Mouse (Mus musculus) layer of hippocampus, postnatal 25 days (tissue): ENCODE measurements around the gene Hmx2. TPM values are rescaled to one million over a fixed set of nuclear protein-coding genes. Genes with fewer than 3 reads are reported as not detected.
A peak's percentile ranks its signal among the peaks of the same experiment; 100 is the strongest.

Experiments
- DNase-seq, 2 experiments: peaks; one replicate each; pipeline ENCODE4 v3.0.0; 2022; ENCODE audit warnings: mixed read lengths in 2 of 2, low spot score in 1 of 2; ENCODE audit errors: extremely low spot score in 1 of 2
- total RNA-seq, 2 experiments: library from RNA; stranded (reverse); gene quantifications; 2 replicates each; pipeline ENCODE4 v1.2.3; 2021

The Hmx2 gene
- total RNA-seq, 2 experiments from 2014 or later = not detected

- DNase-seq = no peak
Observed at GRCm38 (mm10) chr7:131556116-131556515, 7.5 kb downstream of the Hmx2 start.

DNA sequence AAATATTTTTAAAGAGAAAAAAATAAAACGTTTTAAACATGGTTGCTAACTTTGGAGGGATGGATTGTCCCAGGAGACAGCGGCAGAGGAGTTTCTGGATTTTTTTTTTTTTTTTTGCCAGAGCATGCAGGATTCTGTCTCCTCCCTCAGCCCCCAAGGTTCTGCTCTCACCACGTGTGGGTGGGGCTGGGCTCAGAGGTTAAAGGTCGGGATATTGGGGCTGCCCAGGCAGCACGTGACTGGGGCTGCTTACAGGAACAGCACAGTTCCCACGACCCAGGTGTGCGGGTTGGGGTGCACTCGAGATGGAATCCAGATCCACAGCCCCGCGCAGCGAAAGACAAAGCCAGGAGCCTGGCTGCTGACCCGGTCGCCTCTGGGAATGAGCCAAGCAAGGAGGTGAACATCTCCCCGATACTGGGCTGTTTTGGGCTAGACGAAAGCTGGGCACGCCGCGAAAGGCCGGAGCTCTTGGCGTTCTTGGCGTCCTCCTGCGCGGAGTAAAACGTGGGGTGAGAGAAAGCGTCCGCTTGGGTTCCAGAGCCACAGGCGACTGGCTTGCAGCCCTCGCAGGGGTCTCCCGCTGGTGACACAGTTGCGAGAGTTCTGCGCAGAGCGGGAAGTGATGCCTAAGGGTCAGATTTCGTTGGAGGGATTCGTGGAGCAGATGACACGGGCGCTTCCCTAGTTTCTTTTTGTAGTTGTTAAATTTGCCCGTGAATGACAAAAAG, 8.1 kb downstream of the Hmx2 start:
- no peak for DNase-seq

- no peak for DNase-seq
Observed at GRCm38 (mm10) chr7:131557751-131558150, 9.2 kb downstream of the Hmx2 start.

- peak; percentile 69 to 83 for DNase-seq
Observed at GRCm38 (mm10) chr7:131559986-131560696, 11.6 kb downstream of the Hmx2 start, which contains the start of gene Bub3. Gene Bub3, plus strand, starts transcription at chr7:131560222.

DNA sequence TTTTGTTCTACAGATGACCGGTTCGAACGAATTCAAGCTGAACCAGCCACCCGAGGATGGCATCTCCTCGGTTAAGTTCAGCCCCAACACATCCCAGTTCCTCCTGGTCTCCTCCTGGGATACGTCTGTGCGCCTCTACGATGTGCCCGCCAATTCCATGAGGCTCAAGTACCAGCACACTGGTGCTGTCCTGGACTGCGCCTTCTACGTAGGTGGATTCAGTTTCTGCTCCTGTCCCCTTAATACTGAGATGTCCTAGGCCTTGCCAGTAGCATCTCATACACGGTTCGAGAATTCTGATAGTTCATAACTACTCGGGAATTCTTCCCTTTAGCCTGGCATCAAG, 12.1 kb downstream of the Hmx2 start:
- DNase-seq = no peak

- DNase-seq = no peak
Observed at GRCm38 (mm10) chr7:131575246-131575645, 26.7 kb downstream of the Hmx2 start.

- no peak for DNase-seq
Observed at GRCm38 (mm10) chr7:131582178-131582577, 33.6 kb downstream of the Hmx2 start.

- DNase-seq = no peak
Observed at GRCm38 (mm10) chr7:131585551-131585950, 37.0 kb downstream of the Hmx2 start.

DNA sequence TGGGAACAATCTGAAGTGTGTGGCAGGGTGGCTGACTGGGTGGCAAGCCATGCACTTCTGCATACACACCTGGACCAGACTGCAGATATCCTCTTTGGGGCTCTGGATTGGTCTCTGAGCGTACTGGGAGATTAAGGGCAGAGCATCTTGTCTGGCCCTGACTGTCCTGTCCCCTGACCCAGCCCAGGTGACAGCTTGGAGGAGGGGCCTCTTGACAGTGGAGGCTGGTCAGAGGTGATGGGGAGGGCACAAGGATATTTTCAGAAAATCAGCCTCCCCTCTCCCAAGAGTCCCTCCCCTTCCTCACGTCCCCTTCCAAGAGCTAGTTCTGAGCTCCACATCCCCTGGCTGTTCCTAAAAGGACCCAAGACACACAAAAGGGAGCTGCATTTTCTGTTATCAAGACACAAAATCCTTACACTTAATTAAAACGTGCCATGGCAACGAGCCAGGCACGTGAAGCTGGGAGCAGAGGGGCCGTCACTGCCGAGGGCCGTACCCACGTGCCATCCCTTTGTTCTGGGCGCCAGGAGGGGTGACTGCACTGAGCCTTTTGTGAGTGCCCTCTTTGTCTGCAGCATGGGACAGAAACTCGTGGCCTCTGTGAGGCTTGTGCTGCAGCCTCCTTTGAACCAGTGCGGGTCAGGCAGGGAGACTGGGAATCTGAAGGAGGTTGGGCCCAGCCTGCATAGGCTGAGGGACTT, 49.4 kb downstream of the Hmx2 start:
- DNase-seq = no peak

GRCm38 (mm10) chr7:131598483-131598824, 49.9 kb downstream of the Hmx2 start:
- peak; percentile 32 to 54 for DNase-seq

DNA sequence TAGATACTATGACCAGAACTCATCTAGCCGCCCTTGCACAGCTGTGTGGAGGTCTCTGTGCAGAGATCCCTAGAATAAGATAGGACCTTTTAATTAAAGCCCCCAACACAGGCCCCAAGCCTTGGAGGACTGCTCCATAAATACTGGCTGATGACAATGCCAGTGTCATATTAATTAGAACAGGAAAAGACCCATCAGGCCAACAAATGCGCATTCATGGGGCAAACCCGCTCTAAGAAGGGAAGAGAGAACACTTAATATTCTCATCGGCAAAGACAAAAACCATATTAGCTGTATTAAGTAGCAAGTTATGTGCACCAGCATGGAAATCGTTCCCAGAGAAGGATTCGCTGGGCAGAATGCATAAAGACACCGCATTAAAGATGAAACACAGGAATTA, 53.5 kb downstream of the Hmx2 start:
- no peak for DNase-seq

DNA sequence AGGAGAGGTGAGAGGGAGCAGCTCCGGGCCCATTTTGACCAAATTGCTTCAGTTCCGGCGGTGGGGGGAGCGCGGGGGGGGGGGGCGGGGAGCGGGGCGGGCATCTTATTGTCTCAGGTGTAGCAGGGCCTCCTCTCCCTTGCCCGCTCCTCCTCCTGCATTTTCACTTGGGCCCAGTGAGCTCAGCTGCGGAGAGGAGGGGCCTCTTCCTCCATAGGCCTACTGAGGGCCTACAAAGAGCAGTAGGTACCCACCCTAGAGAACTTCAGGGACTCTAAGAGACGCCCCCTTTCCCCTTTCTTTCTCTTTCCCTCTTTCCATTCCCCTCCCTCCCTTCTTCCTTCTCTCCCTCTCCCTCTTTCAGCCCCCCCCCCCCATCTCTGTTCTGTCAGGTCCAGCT, 54.6 kb downstream of the Hmx2 start:
- DNase-seq = no peak

GRCm38 (mm10) chr7:131604946-131605345, 56.4 kb downstream of the Hmx2 start:
- DNase-seq = no peak

- no peak for DNase-seq
Observed at GRCm38 (mm10) chr7:131605481-131605880, 56.9 kb downstream of the Hmx2 start.

Other genes with a start within 250 kb of the Hmx2 start
- gene Cuzd1, start 226.5 kb upstream of the Hmx2 start, total RNA-seq = not detected
- gene Fam24b, start 219.3 kb upstream of the Hmx2 start, total RNA-seq = not detected
- gene Fam24a, start 214.9 kb upstream of the Hmx2 start, total RNA-seq = not detected
- 10 to 100 TPM; 31.4 to 32.1 TPM for gene 2310057M21Rik, start 186.0 kb upstream of the Hmx2 start, total RNA-seq
- gene Pstk, start 177.6 kb upstream of the Hmx2 start, total RNA-seq = 10 to 100 TPM; 47.9 to 57.1 TPM
- 10 to 100 TPM; 47.5 to 51.2 TPM for gene Ikzf5, start 138.3 kb upstream of the Hmx2 start, total RNA-seq
- 10 to 100 TPM; 75.5 to 78.6 TPM for gene Acadsb, start 138.2 kb upstream of the Hmx2 start, total RNA-seq
- gene Hmx3, start 5.9 kb upstream of the Hmx2 start, total RNA-seq = not detected
- gene Bub3, start 11.4 kb downstream of the Hmx2 start, total RNA-seq = 10 to 100 TPM; 56.3 to 57.6 TPM